ENCODE assay signal across 26 mouse cellular contexts in genomic region chr8:6166433-6166832, GRCm38 (mm10).
"Had no signal": no experiment of that assay in that cellular context is flagged by ENCODE, and none has a peak within 500 bp of the region (broad histone marks: within the 10 kb centered on the region; RNA-seq: fewer than 3 reads in every experiment).

No protein-coding gene starts in this region.

- DNase-seq: cerebellum, adult 8-10 months; cerebellum, adult 9-10 months; cerebellum, adult 9-11 months; cerebellum, postnatal 10 days; cerebellum, postnatal 14 days; cerebellum, postnatal 25 days; cerebellum, postnatal 36 days; embryo, embryonic 11 days; forebrain, postnatal 0 days; gastrocnemius, adult 2 months; gastrocnemius, postnatal 10 days; gastrocnemius, postnatal 14 days; gastrocnemius, postnatal 25 days; gastrocnemius, postnatal 36 days; heart, adult 11 months; heart, adult 18-20 months; heart, adult 2 months had no signal

- H3K36me3 ChIP-seq: embryonic facial prominence, embryonic 10.5 days; embryonic facial prominence, embryonic 12.5 days; embryonic facial prominence, embryonic 13.5 days; embryonic facial prominence, embryonic 15.5 days; forebrain, embryonic 12.5 days; forebrain, embryonic 15.5 days; heart, embryonic 10.5 days had no signal

- H3K9me3 ChIP-seq: embryonic facial prominence, embryonic 10.5 days; embryonic facial prominence, embryonic 12.5 days; embryonic facial prominence, embryonic 13.5 days; embryonic facial prominence, embryonic 15.5 days; forebrain, embryonic 12.5 days; forebrain, embryonic 15.5 days; heart, embryonic 10.5 days had no signal

- H3K27ac ChIP-seq: embryonic facial prominence, embryonic 10.5 days; embryonic facial prominence, embryonic 12.5 days; embryonic facial prominence, embryonic 13.5 days; embryonic facial prominence, embryonic 15.5 days; forebrain, embryonic 12.5 days; forebrain, embryonic 15.5 days; gastrocnemius, adult 2 months; heart, adult 2 months; heart, embryonic 10.5 days had no signal

- H3K9ac ChIP-seq: embryonic facial prominence, embryonic 12.5 days; embryonic facial prominence, embryonic 13.5 days; embryonic facial prominence, embryonic 15.5 days; forebrain, embryonic 12.5 days; forebrain, embryonic 15.5 days; forebrain, postnatal 0 days had no signal

- H3K4me1 ChIP-seq: embryonic facial prominence, embryonic 10.5 days; embryonic facial prominence, embryonic 12.5 days; embryonic facial prominence, embryonic 13.5 days; embryonic facial prominence, embryonic 15.5 days; forebrain, embryonic 12.5 days; forebrain, embryonic 15.5 days; heart, embryonic 10.5 days had no signal

- H3K4me2 ChIP-seq: embryonic facial prominence, embryonic 12.5 days; embryonic facial prominence, embryonic 13.5 days; embryonic facial prominence, embryonic 15.5 days; forebrain, embryonic 12.5 days; forebrain, embryonic 15.5 days; heart, embryonic 11.5 days had no signal

- H3K4me3 ChIP-seq: embryonic facial prominence, embryonic 10.5 days; embryonic facial prominence, embryonic 12.5 days; embryonic facial prominence, embryonic 13.5 days; embryonic facial prominence, embryonic 15.5 days; erythroblast, embryonic 14.5 days; forebrain, embryonic 12.5 days; forebrain, embryonic 15.5 days; gastrocnemius, adult 2 months; heart, adult 2 months; heart, embryonic 10.5 days had no signal

- ATAC-seq: forebrain, embryonic 15.5 days; forebrain, postnatal 0 days had no signal

- H3K27me3 ChIP-seq: embryonic facial prominence, embryonic 12.5 days; embryonic facial prominence, embryonic 13.5 days; embryonic facial prominence, embryonic 15.5 days; forebrain, embryonic 12.5 days; forebrain, embryonic 15.5 days had no signal
